Mouse (Mus musculus) thymus, adult 2 months (tissue): ENCODE results near the gene Cnksr1. TPM values are rescaled to one million over a fixed set of nuclear protein-coding genes. Genes with fewer than 3 reads are reported as not detected.
"Not testable (repeated sequence)": the region's sequence is repeated elsewhere in the genome, so short reads cannot be mapped to it uniquely, and the experiment has no call there.

ENCODE experiments used
- DNase-seq: peaks from one replicate; pipeline ENCODE4 v3.0.0; 2021
- H3K27ac ChIP-seq: fragments of 200-500 bp; 2 replicates; pipeline ENCODE4 v1.5.1; 2012; ENCODE audit warnings: low read length, control low read depth; ENCODE audit not compliant: control insufficient read depth, insufficient read depth
- H3K27me3 ChIP-seq: fragments of 200-500 bp; 2 replicates; pipeline ENCODE4 v1.6.1; 2012; ENCODE audit warnings: mild to moderate bottlenecking, low read length, moderate library complexity, mixed read lengths; ENCODE audit not compliant: control insufficient read depth, insufficient read depth
- H3K36me3 ChIP-seq: fragments of 200-500 bp; 2 replicates; pipeline ENCODE4 v1.6.1; 2012; ENCODE audit warnings: mild to moderate bottlenecking, low read length, moderate library complexity; ENCODE audit not compliant: control insufficient read depth, insufficient read depth
- H3K4me1 ChIP-seq: fragments of 200-500 bp; replicated peaks from 2 replicates; pipeline ENCODE4 v1.6.1; 2012; ENCODE audit warnings: low read length; ENCODE audit not compliant: control insufficient read depth, insufficient read depth
- H3K4me3 ChIP-seq: fragments of 200-500 bp; 2 replicates; pipeline ENCODE4 v1.5.1; 2012; ENCODE audit warnings: mild to moderate bottlenecking, low read length, control low read depth, moderate library complexity; ENCODE audit not compliant: control insufficient read depth, insufficient read depth
- CTCF ChIP-seq: fragments of 200-500 bp; IDR thresholded peaks from 2 replicates; pipeline ENCODE4 v1.5.1; 2012; ENCODE audit warnings: mild to moderate bottlenecking, control low read depth, low read length, moderate library complexity, borderline replicate concordance; ENCODE audit not compliant: control insufficient read depth, poor library complexity, insufficient read depth; ENCODE audit errors: extremely low read depth
- POLR2A ChIP-seq: fragments of 200-500 bp; IDR thresholded peaks from 2 replicates; pipeline ENCODE4 v1.6.1; 2012; ENCODE audit warnings: mild to moderate bottlenecking, low read length, control low read depth, moderate library complexity; ENCODE audit not compliant: control insufficient read depth, poor library complexity, insufficient read depth; ENCODE audit errors: extremely low read depth
- WGBS: fragments of 180-500 bp; shearing (Covaris S2); methylation state at CpG from one replicate; pipeline ENCODE4 v1.1.7; 2018; 5-methylcytosine and 5-hydroxymethylcytosine counted together
- polyA plus RNA-seq: library from polyadenylated mRNA; depleted of rRNA; stranded (reverse); fragments of >200 nt; gene quantifications from 2 replicates; pipeline ENCODE4 v1.2.3, GENCODE M21; 2012

Gene Cnksr1
- polyA plus RNA-seq, 1 experiment = 4.3 TPM

GRCm38 (mm10) chr4:134273417-134274345 is 35.5 kb upstream of the Cnksr1 start:
- peaks cover 10% of the 10 kb centered on the region for H3K4me1 ChIP-seq
- 1% methylated on average over 14 of the region's 14 CpGs for WGBS
- H3K27me3 ChIP-seq = no peaks in the 10 kb centered on the region
- 0 out of 2 replicates have a peak, but pooled peaks have one; percentile 37 for TF ChIP-seq POLR2A
- no peak for TF ChIP-seq CTCF
- peak; percentile 72 for DNase-seq
- peak overlapping the region; percentile 99 for H3K27ac ChIP-seq
- peak overlapping the region; percentile 14; the same call in 1 of the 2 replicates for H3K4me3 ChIP-seq
- peaks cover 18% of the 10 kb centered on the region for H3K36me3 ChIP-seq

- Histone ChIP-seq H3K4me1 (peaks cover 10% of the 10 kb centered on the region), H3K4me3 (no peak overlapping the region), H3K36me3 (peaks cover 11% of the 10 kb centered on the region; the same call in 1 of the 2 replicates), H3K27me3 (no peaks in the 10 kb centered on the region), H3K27ac (peak overlapping the region; percentile 99)
- WGBS = 6% methylated on average over 13 of the region's 13 CpGs
- no peak for DNase-seq
- TF ChIP-seq POLR2A (no peak), CTCF (no peak)
Observed at GRCm38 (mm10) chr4:134272731-134273416, 34.7 kb upstream of the Cnksr1 start.

GRCm38 (mm10) chr4:134271979-134272378 is 33.8 kb upstream of the Cnksr1 start:
- Histone ChIP-seq H3K36me3 (peaks cover 4% of the 10 kb centered on the region; the same call in 1 of the 2 replicates), H3K27me3 (no peaks in the 10 kb centered on the region), H3K4me1 (peaks cover 10% of the 10 kb centered on the region), H3K27ac (no peak overlapping the region), H3K4me3 (no peak overlapping the region)
- TF ChIP-seq POLR2A (no peak), CTCF (no peak)
- no peak for DNase-seq
- WGBS = 96% methylated on average over 7 of the region's 7 CpGs

- H3K4me1 ChIP-seq = peaks cover 10% of the 10 kb centered on the region
- DNase-seq, H3K27ac ChIP-seq, H3K27me3 ChIP-seq, H3K36me3 ChIP-seq, H3K4me3 ChIP-seq: not testable (repeated sequence)
Observed at GRCm38 (mm10) chr4:134269622-134270021, 31.4 kb upstream of the Cnksr1 start.

- no peaks in the 10 kb centered on the region for H3K27me3 ChIP-seq
- WGBS = 70% methylated on average over 19 of the region's 19 CpGs
- no peak overlapping the region for H3K4me3 ChIP-seq
- no peak for TF ChIP-seq POLR2A
- TF ChIP-seq CTCF = no peak
- DNase-seq = no peak
- peaks cover 5% of the 10 kb centered on the region for H3K4me1 ChIP-seq
- no peaks in the 10 kb centered on the region for H3K36me3 ChIP-seq
- no peak overlapping the region for H3K27ac ChIP-seq
Observed at GRCm38 (mm10) chr4:134268102-134268655, 30.0 kb upstream of the Cnksr1 start.

GRCm38 (mm10) chr4:134265860-134266585 is 27.8 kb upstream of the Cnksr1 start:
- H3K4me3 ChIP-seq = no peak overlapping the region
- H3K27me3 ChIP-seq = no peaks in the 10 kb centered on the region
- WGBS = 86% methylated on average over 9 of the region's 9 CpGs
- no peaks in the 10 kb centered on the region for H3K4me1 ChIP-seq
- DNase-seq = no peak
- H3K27ac ChIP-seq = no peak overlapping the region
- TF ChIP-seq CTCF (no peak), POLR2A (no peak)
- no peaks in the 10 kb centered on the region for H3K36me3 ChIP-seq
